Mouse (Mus musculus): ENCODE results near the gene Gabbr1. TPM values are rescaled to one million over a fixed set of nuclear protein-coding genes. Genes with fewer than 3 reads are reported as not detected.

The Gabbr1 gene
- 12.2 TPM for polyA plus RNA-seq (2017; shearing (Covaris generic))

GRCm38 (mm10) chr17:37045611-37046311 is at the start of gene Gabbr1:
Gabbr1 (plus strand) TSS chr17:37045966.

DNA sequence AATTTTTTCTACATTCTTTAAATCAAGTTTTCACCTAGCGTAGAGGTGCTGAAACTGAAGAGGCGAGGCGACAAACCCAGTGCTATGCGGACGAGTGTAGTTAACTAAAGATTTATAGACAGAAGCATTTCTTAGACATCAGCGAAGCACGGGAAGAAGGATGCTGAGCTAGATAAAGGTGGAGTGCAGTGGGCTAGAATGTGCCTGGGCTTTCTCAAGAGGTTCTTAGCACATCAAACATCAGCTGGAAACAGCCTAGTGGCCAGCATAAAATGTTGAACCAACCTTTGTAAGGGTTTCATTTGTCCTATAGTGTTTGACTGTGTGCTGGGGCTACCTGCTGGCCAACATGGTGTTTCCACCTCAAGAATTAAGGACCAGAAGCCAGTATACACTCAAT is 44.9 kb upstream of the Gabbr1 start, which contains the start of gene Zfp57:
Zfp57 (plus strand) TSS at position 301 of the 400 bp plus-strand sequence.

DNA sequence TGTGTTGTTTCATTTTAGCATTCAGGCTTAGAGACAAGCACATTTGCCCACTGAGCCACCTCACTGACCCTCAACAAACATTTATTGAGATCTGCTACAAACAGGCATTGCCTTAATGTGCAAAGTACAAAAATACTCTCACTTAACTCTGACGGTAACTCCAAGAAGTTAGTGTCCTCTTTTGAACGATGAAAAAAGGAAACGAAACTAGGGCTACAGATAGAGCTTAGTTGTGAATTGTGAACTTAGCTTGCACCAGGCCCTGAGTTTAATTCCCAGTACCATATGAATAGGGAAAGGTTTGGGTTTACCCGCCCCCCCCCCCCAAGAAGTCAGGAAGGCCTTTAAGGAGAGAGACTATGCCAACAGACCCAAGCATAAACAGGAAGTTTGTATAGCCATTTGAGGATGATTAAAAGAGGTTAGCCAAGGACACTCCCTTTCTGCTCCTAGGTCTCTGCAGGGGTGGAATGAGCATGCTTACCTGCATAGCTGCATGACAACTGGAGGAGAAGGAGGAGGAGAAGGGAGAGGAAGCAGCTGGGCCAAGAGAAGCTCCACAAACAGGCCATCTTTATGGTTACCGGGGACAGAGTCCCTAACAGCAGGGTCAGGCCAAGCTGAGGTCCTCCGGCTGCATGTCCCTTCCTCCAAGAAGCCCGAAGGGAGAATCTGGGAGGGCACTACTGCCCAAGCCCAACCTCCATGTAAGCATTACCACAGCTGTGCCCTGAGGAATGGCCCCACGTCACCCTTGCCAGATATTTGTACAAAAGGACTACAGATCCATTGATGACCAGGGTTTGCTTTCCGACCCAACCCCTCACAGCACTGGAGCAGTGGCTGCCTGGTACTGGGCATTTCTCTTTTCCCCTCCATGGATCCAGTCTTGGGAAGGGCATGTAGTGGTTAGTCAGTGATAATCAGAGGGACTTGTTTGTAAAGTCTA is 22.9 kb upstream of the Gabbr1 start, which contains the start of gene Mog:
Mog (minus strand) TSS at position 771 of the 949 bp plus-strand sequence.

DNA sequence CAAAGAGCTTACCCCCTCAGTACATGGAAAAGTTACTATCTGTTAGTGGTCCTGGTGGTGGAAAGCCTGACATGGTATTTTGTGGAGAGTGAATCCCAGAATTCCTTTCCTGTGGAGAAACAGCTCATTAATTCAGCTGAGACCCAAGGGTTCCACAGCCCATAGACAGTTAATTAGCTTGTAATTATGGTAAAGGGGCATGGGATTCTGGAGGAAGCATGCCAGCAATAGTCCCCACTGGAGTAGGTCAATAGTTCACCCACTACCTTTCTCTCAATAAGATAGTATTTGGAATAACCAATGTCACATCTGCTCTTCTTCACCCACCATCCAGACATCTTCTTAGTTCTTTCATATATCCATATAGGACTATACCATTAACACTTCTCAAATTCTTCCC is 42.6 kb downstream of the Gabbr1 start, which contains the start of gene Olfr90:
Olfr90 (minus strand) TSS at position 101 of the 400 bp plus-strand sequence.

DNA sequence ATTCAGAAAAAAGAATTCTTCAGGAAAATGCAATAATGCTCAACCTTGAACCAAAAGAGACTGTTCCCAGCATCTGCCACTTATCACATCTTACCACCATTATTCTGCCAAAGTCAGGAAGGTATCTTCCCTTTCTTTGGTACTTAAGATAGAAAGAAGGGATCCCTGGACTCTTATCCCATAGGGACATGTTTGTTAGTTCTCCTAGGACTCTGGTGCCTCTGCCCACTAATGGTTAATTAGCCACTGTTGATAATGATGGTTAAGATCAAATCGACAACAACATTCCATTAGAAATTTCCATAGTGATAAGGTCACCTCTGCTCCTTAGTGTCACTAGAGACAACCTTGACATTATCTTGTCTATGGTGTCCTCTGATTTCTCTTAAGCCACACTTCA is 52.4 kb downstream of the Gabbr1 start, which contains the start of gene Olfr91:
Olfr91 (minus strand) TSS at position 101 of the 400 bp plus-strand sequence.

GRCm38 (mm10) chr17:37119988-37120387 is 74.2 kb downstream of the Gabbr1 start, which contains the start of gene Olfr92:
Olfr92 (minus strand) TSS chr17:37120088.

Other genes starting within 250 kb of the Gabbr1 start
- not detected for gene H2-M10.6, start 233.8 kb upstream of the Gabbr1 start, polyA plus RNA-seq (2017; shearing (Covaris generic))
- gene Trim26, start 208.8 kb upstream of the Gabbr1 start, polyA plus RNA-seq (2017; shearing (Covaris generic)) = 170 TPM
- gene Trim15, start 178.8 kb upstream of the Gabbr1 start, polyA plus RNA-seq (2017; shearing (Covaris generic)) = 0.35 TPM
- 1.0 TPM for gene Trim10, start 176.4 kb upstream of the Gabbr1 start, polyA plus RNA-seq (2017; shearing (Covaris generic))
- not detected for gene Trim40, start 155.8 kb upstream of the Gabbr1 start, polyA plus RNA-seq (2017; shearing (Covaris generic))
- gene Trim31, start 147.8 kb upstream of the Gabbr1 start, polyA plus RNA-seq (2017; shearing (Covaris generic)) = not detected
- 0.21 TPM for gene Rnf39, start 103.0 kb upstream of the Gabbr1 start, polyA plus RNA-seq (2017; shearing (Covaris generic))
- gene Ppp1r11, start 94.2 kb upstream of the Gabbr1 start, polyA plus RNA-seq (2017; shearing (Covaris generic)) = 186 TPM
- gene Znrd1, start 87.4 kb upstream of the Gabbr1 start, polyA plus RNA-seq (2017; shearing (Covaris generic)) = 98.8 TPM
- 6.1 TPM for gene Znrd1as, start 87.4 kb upstream of the Gabbr1 start, polyA plus RNA-seq (2017; shearing (Covaris generic))
- not detected for gene 2410137M14Rik, start 64.7 kb upstream of the Gabbr1 start, polyA plus RNA-seq (2017; shearing (Covaris generic))
- gene H2-M5, start 56.4 kb upstream of the Gabbr1 start, polyA plus RNA-seq (2017; shearing (Covaris generic)) = not detected
- gene Zfp57, start 44.8 kb upstream of the Gabbr1 start, polyA plus RNA-seq (2017; shearing (Covaris generic)) = not detected
- not detected for gene Mog, start 22.6 kb upstream of the Gabbr1 start, polyA plus RNA-seq (2017; shearing (Covaris generic))
- not detected for gene Olfr90, start 42.5 kb downstream of the Gabbr1 start, polyA plus RNA-seq (2017; shearing (Covaris generic))
- 0.07 TPM for gene Olfr91, start 52.3 kb downstream of the Gabbr1 start, polyA plus RNA-seq (2017; shearing (Covaris generic))
- not detected for gene Olfr92, start 74.1 kb downstream of the Gabbr1 start, polyA plus RNA-seq (2017; shearing (Covaris generic))
- gene Olfr93, start 115.5 kb downstream of the Gabbr1 start, polyA plus RNA-seq (2017; shearing (Covaris generic)) = not detected
- gene Ubd, start 147.9 kb downstream of the Gabbr1 start, polyA plus RNA-seq (2017; shearing (Covaris generic)) = 0.70 TPM
- not detected for gene Olfr94, start 155.0 kb downstream of the Gabbr1 start, polyA plus RNA-seq (2017; shearing (Covaris generic))
- gene Olfr95, start 167.2 kb downstream of the Gabbr1 start, polyA plus RNA-seq (2017; shearing (Covaris generic)) = not detected
- not detected for gene Olfr96, start 174.2 kb downstream of the Gabbr1 start, polyA plus RNA-seq (2017; shearing (Covaris generic))
- gene Olfr97, start 191.4 kb downstream of the Gabbr1 start, polyA plus RNA-seq (2017; shearing (Covaris generic)) = not detected
- not detected for gene Olfr98, start 217.8 kb downstream of the Gabbr1 start, polyA plus RNA-seq (2017; shearing (Covaris generic))
- gene H2-M3, start 224.3 kb downstream of the Gabbr1 start, polyA plus RNA-seq (2017; shearing (Covaris generic)) = 138 TPM
- 4.1 TPM for gene Olfr99, start 237.5 kb downstream of the Gabbr1 start, polyA plus RNA-seq (2017; shearing (Covaris generic))